Mouse (Mus musculus) intestine, postnatal 0 days (tissue): ENCODE results near the gene Alg9. TPM values are rescaled to one million over a fixed set of nuclear protein-coding genes. Genes with fewer than 3 reads are reported as not detected.

Experiments
- ATAC-seq: fragments of 200-750 bp; cut with Nextera tagmentation; 2 replicates; pipeline ENCODE4 v1.8.0; 2017; ENCODE audit warnings: mild to moderate bottlenecking, moderate TSS enrichment, moderate library complexity
- H3K27ac ChIP-seq: fragments of 300-500 bp; sonication (generic); 2 replicates; pipeline ENCODE4 v1.5.1; 2014; ENCODE audit warnings: mild to moderate bottlenecking, low read depth, low read length, moderate library complexity
- H3K27me3 ChIP-seq: fragments of 300-500 bp; sonication (generic); replicated peaks from 2 replicates; pipeline ENCODE4 v1.6.1; 2014; ENCODE audit warnings: low read length, mixed read lengths; ENCODE audit not compliant: control insufficient read depth, insufficient read depth
- H3K36me3 ChIP-seq: fragments of 300-500 bp; sonication (generic); 2 replicates; pipeline ENCODE4 v1.6.1; 2014; ENCODE audit warnings: mild to moderate bottlenecking, moderate library complexity; ENCODE audit not compliant: control insufficient read depth, insufficient read depth
- H3K4me1 ChIP-seq: fragments of 300-500 bp; sonication (generic); replicated peaks from 2 replicates; pipeline ENCODE4 v1.6.1; 2014; ENCODE audit warnings: antibody characterized with exemption, low read length, mixed read lengths; ENCODE audit not compliant: control insufficient read depth, insufficient read depth
- H3K4me2 ChIP-seq: fragments of 300-500 bp; sonication (generic); replicated peaks from 2 replicates; pipeline ENCODE4 v1.6.1; 2014; ENCODE audit warnings: low read depth, mild to moderate bottlenecking, moderate library complexity
- H3K4me3 ChIP-seq: fragments of 300-500 bp; sonication (generic); 2 replicates; pipeline ENCODE4 v1.5.1; 2014; ENCODE audit warnings: low read depth, low read length
- H3K9ac ChIP-seq: fragments of 300-500 bp; sonication (generic); 2 replicates; pipeline ENCODE4 v1.6.1; 2014; ENCODE audit warnings: mild to moderate bottlenecking, low read depth, low read length
- H3K9me3 ChIP-seq: fragments of 300-500 bp; sonication (generic); 2 replicates; pipeline ENCODE4 v1.6.1; 2016; ENCODE audit warnings: mixed run types; ENCODE audit not compliant: control insufficient read depth
- CTCF ChIP-seq: sonication (generic); IDR thresholded peaks from 2 replicates; pipeline ENCODE4 v1.5.1; 2016; ENCODE audit warnings: low read depth, mild to moderate bottlenecking, control low read depth, antibody characterized with exemption, moderate library complexity
- WGBS: fragments of 180-500 bp; shearing (Covaris S2); extraction: QIAGEN DNeasy Blood & Tissue Kit; methylation state at CpG from one replicate; pipeline ENCODE4 v1.1.7; 2014; 5-methylcytosine and 5-hydroxymethylcytosine counted together
- polyA plus RNA-seq: library from polyadenylated mRNA; unstranded; fragments of >200 nt; fragmentation: Nextera tagmentation; extraction: Ambion mirVana; gene quantifications from 2 replicates; pipeline ENCODE4 v1.2.1, GENCODE M21; 2015

Gene Alg9
- polyA plus RNA-seq, 1 experiment from 2014 or later, result 17.3 TPM

DNA sequence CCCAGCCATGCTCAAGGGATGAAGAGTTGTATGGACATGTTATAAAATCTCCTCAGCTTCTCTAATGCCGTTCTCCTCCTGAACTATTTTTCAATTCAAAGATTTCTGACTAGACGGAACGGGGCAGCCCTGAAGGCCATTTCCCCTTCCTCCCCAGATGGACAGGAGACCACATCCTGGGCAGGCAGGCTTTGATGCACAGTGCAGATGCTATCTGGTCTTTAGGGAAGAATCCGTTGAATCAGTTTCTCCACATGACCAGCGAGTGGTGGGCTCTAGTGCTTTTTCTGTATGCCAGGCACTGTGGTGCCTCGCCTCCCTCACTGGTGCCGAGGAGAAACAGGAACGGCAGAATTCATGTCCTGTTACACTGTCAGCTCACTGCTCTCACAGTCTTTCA, 59.0 kb downstream of the Alg9 start:
- Histone ChIP-seq H3K9ac (no peak overlapping the region), H3K4me1 (no peaks in the 10 kb centered on the region), H3K27me3 (no peaks in the 10 kb centered on the region), H3K36me3 (peaks cover 16% of the 10 kb centered on the region), H3K27ac (no peak overlapping the region), H3K4me2 (no peak overlapping the region), H3K4me3 (no peak overlapping the region), H3K9me3 (no peaks in the 10 kb centered on the region)
- TF ChIP-seq CTCF, result no peak
- WGBS, result 79% methylated on average over 8 of the region's 8 CpGs
- ATAC-seq, result no peak

DNA sequence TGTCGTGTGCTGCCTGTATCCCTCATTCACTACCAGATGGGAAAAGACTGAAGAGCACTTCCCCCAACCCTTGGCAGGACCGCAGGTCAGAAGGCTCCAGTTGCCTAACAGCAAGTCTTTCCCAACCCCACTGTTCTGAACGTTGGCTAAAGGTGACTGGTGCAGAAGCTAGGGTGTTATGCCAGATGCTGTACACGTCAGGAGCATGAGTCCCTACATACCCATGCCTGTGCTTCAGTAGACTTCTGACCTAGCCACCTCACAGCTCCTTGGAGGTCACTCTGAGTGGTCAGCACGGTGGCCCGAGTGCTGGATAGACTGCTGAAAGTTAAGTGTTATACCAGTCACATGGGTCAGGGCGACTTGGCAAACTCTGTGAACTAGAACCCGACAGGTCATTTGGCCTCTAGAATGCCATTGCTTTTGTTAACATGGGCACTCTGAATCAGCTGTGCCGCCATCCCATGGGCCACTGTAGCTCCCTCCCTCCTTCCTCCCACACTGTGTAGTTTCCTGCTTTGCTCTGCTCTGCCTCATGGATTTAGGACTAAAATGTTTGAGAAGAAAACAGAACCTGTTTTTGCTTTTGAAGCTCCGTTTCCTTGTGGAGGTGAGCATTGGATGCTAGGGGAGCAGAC, 60.4 kb downstream of the Alg9 start:
- Histone ChIP-seq H3K27ac (no peak overlapping the region), H3K9me3 (no peaks in the 10 kb centered on the region), H3K27me3 (no peaks in the 10 kb centered on the region), H3K36me3 (peaks cover 11% of the 10 kb centered on the region), H3K4me2 (no peak overlapping the region), H3K4me1 (no peaks in the 10 kb centered on the region), H3K4me3 (no peak overlapping the region), H3K9ac (no peak overlapping the region)
- TF ChIP-seq CTCF, result no peak
- 89% methylated on average over 10 of the region's 10 CpGs for WGBS
- ATAC-seq, result no peak

DNA sequence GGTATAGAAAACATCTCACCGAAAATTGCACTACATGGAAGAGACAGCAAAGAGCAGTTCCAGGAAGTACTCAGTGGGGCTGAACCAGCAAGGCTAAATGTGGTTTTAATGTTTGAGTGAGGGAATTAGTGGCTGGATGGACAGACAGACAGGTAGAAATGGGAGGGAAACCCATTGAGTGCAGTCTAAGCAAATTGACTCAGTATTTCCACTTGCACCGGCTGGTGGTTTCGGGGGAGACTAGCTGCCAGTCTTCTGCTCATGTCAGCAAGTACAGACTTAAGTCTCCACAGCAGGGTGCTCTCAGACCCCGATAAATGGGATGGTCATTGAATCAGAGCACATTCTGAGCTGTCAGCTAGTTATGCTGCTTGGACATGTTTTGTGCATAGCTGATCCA, 61.3 kb downstream of the Alg9 start:
- Histone ChIP-seq H3K4me3 (no peak overlapping the region), H3K36me3 (peaks cover 11% of the 10 kb centered on the region), H3K9ac (no peak overlapping the region), H3K4me2 (no peak overlapping the region), H3K9me3 (no peaks in the 10 kb centered on the region), H3K27ac (no peak overlapping the region), H3K27me3 (no peaks in the 10 kb centered on the region), H3K4me1 (no peaks in the 10 kb centered on the region)
- no peak for ATAC-seq
- 95% methylated on average over 4 of the region's 4 CpGs for WGBS
- no peak for TF ChIP-seq CTCF

DNA sequence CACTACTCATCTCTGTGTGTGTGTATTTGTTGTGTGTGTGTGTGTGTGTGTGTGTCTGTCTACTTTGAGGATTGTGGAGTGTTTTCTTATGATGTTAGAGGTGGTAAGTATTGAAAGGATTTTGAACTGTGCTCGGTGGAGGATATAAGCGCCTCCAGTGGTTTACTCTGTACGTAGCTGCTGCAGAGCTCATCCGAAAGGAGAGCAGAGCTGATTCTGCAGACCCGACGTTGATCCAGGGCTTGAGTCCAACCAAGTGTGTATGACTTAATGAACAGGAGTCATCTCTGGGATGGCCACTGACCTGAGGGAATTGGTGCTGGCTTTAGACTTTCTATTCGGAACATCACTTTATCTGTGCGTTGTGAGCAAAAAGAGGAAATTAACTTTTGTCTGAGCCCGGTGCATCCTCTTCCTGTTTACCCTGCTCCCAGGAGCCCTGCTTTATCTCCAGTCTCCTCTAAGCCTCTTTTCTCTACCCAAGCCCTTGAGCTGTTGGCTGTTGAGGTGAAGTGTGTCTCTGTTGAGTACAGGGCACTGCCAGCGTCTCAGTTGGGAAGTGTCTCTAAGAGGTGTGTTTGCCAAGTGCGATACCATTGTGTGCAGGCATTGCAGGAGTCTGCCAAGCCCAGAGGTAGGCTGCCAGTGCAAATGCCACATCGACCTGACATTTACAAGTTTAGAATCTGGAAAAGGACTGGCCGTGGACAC, 66.4 kb downstream of the Alg9 start:
- Histone ChIP-seq H3K27me3 (no peaks in the 10 kb centered on the region), H3K9ac (no peak overlapping the region), H3K9me3 (no peaks in the 10 kb centered on the region), H3K36me3 (peaks cover 19% of the 10 kb centered on the region), H3K27ac (no peak overlapping the region), H3K4me1 (0 out of 2 replicates have a peak, but pooled peaks cover 3% of the 10 kb centered on the region), H3K4me3 (no peak overlapping the region), H3K4me2 (no peak overlapping the region)
- ATAC-seq, result no peak
- 76% methylated on average over 13 of the region's 13 CpGs for WGBS
- TF ChIP-seq CTCF, result no peak

DNA sequence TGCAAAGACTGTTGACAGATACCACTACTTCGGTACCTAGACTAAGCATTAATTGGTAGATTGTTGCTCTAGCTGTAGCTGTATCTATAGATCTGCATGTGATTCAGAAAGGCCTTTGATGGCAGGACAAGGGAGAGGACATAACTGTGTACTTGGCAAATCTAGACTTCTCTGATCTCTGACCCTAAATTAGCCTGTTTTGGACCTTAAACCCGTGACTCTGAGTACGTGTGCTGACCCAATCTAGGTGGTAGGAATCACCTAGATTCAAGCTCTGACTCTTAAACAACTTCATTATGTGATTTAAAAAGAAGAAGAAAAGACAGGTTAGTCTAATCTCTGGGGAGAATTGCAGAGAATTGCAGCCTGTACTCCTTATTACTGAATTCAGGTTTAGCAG, 70.3 kb downstream of the Alg9 start, which contains the start of gene Ppp2r1b:
Gene Ppp2r1b, plus strand, starts transcription at position 221 of the 400 bp plus-strand sequence.
- Histone ChIP-seq H3K27me3 (no peaks in the 10 kb centered on the region), H3K27ac (peak within 1 kb of the TSS; percentile 62), H3K9ac (no peak within 1 kb of the TSS), H3K9me3 (no peaks in the 10 kb centered on the region), H3K4me1 (0 out of 2 replicates have a peak, but pooled peaks cover 13% of the 10 kb centered on the region), H3K36me3 (peaks cover 17% of the 10 kb centered on the region), H3K4me3 (no peak within 1 kb of the TSS), H3K4me2 (0 out of 2 replicates have a peak within 1 kb of the TSS, but pooled peaks have one; percentile 6)
- WGBS, result 49% methylated on average over 3 of the region's 3 CpGs
- ATAC-seq, result no peak
- no peak for TF ChIP-seq CTCF

DNA sequence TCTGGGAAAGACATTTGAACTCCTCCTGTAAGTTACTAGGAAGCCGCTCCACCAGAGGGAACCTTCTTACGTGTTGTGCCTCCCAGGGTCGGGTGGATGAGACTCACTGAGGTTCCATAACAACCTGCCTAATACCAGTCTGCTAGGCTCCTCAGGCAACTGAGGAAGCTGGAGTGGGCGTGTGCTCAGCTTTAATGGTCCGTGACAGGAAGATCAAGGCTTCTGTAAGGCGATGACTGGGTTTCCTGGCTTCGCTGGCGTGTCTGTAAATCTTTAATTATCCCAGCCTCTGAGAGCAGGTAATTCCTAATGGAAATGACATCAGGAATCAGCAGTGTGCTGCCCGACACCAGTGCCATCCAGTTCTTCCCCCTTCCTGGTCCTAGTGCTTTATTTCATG, 70.7 kb downstream of the Alg9 start:
- H3K4me3 ChIP-seq, result no peak overlapping the region
- H3K9me3 ChIP-seq, result no peaks in the 10 kb centered on the region
- TF ChIP-seq CTCF, result no peak
- 0 out of 2 replicates have a peak overlapping the region, but pooled peaks have one; percentile 6 for H3K4me2 ChIP-seq
- ATAC-seq, result no peak
- 0 out of 2 replicates have a peak, but pooled peaks cover 16% of the 10 kb centered on the region for H3K4me1 ChIP-seq
- H3K27ac ChIP-seq, result peak overlapping the region; percentile 62; the same call in 1 of the 2 replicates
- no peak overlapping the region for H3K9ac ChIP-seq
- H3K36me3 ChIP-seq, result peaks cover 17% of the 10 kb centered on the region
- no peaks in the 10 kb centered on the region for H3K27me3 ChIP-seq
- 46% methylated on average over 9 of the region's 9 CpGs for WGBS
